Mouse (Mus musculus) MEL-GATA-1-ER (cell line): ENCODE data around the gene Olfr1101.

Experiments
- DNase-seq: peaks from one replicate; pipeline ENCODE4 v3.0.0-alpha.2; 2012; ENCODE audit warnings: low read depth; ENCODE audit errors: extremely low read depth

Gene Olfr1101

GRCm38 (mm10) chr2:86991121-86991520 lies at the start of gene Olfr1101:
Gene Olfr1101 (minus strand): TSS chr2:86991221.
- no peak for DNase-seq

GRCm38 (mm10) chr2:87036431-87036830 lies 45.4 kb upstream of the Olfr1101 start, which contains the start of gene Olfr1105:
Gene Olfr1105 (minus strand): TSS chr2:87036531.
- DNase-seq = no peak

- no peak for DNase-seq
These were observed 36.0 kb upstream of the Olfr1101 start, which contains the start of gene Olfr1104 for GRCm38 (mm10) chr2:87026980-87027379. Gene Olfr1104 (minus strand): TSS chr2:87027080.

- no peak for DNase-seq
These were observed 7.1 kb upstream of the Olfr1101 start, which contains the start of gene Olfr1102 for GRCm38 (mm10) chr2:86998098-86998497. Gene Olfr1102 (plus strand): TSS chr2:86998398.

- DNase-seq = no peak
These were observed 11.2 kb downstream of the Olfr1101 start, which contains the start of gene Olfr1100 for GRCm38 (mm10) chr2:86979854-86980253. Gene Olfr1100 (minus strand): TSS chr2:86979954.

- DNase-seq = no peak
These were observed 30.4 kb downstream of the Olfr1101 start, which contains the start of gene Olfr1099 for GRCm38 (mm10) chr2:86960593-86960992. Gene Olfr1099 (minus strand): TSS chr2:86960693.
